Mouse (Mus musculus) cortical plate, adult 2 months (tissue): ENCODE measurements around the gene Fgfr2. TPM values are rescaled to one million over a fixed set of nuclear protein-coding genes. Genes with fewer than 3 reads are reported as not detected.

Experiments
- H3K27ac ChIP-seq: fragments of 200-500 bp; 2 replicates; pipeline ENCODE4 v1.5.1; 2012; ENCODE audit warnings: low read length, control low read depth, inconsistent platforms; ENCODE audit not compliant: insufficient read depth
- H3K4me1 ChIP-seq: fragments of 200-500 bp; 2 replicates; pipeline ENCODE4 v1.6.1; 2011; ENCODE audit warnings: low read length; ENCODE audit not compliant: control insufficient read depth, insufficient read depth
- H3K4me3 ChIP-seq: fragments of 200-500 bp; 2 replicates; pipeline ENCODE4 v1.5.1; 2011; ENCODE audit warnings: mild to moderate bottlenecking, low read length, control low read depth; ENCODE audit not compliant: insufficient read depth
- CTCF ChIP-seq: fragments of 200-500 bp; IDR thresholded peaks from 2 replicates; pipeline ENCODE4 v1.5.1; 2011; ENCODE audit warnings: mild to moderate bottlenecking, control low read depth, low read length; ENCODE audit not compliant: insufficient read depth; ENCODE audit errors: extremely low read depth
- POLR2A ChIP-seq: fragments of 200-500 bp; IDR thresholded peaks from 2 replicates; pipeline ENCODE4 v1.6.1; 2011; ENCODE audit warnings: mild to moderate bottlenecking, low read length, control low read depth; ENCODE audit not compliant: insufficient read depth; ENCODE audit errors: extremely low read depth
- polyA plus RNA-seq: library from polyadenylated mRNA; depleted of rRNA; stranded (reverse); fragments of >200 nt; gene quantifications from 2 replicates; pipeline ENCODE4 v1.2.3, GENCODE M21; 2012; rRNA removed

The Fgfr2 gene
- polyA plus RNA-seq, 1 experiment: 50.4 TPM

DNA sequence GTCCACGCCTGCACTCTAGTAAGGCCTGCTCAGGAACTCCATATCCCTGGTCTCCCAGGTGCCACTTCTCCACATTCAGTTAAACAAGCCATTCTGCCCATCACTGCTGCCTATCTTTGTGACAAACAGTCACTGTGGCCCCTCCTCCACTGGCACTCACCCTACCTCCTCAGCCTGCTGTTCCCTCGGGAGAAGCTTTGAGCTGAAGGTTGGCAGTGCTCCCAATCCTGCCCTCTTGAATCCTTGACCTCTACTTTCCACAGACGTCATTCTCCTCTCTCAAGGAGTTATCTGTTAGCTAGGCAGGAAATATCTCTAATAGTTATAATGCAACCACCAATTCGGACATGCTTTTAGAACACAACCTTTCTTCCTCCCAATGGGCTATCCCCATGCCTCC is 3008.7 kb downstream of the Fgfr2 start:
- no peaks in the 10 kb centered on the region for H3K4me1 ChIP-seq
- no peak overlapping the region for H3K4me3 ChIP-seq
- no peak for TF ChIP-seq CTCF
- TF ChIP-seq POLR2A: no peak
- H3K27ac ChIP-seq: no peak overlapping the region

Other genes with a start within 250 kb of the Fgfr2 start
- gene Zranb1, start 192.2 kb downstream of the Fgfr2 start, polyA plus RNA-seq: 27.1 and 29.4 TPM in 2 replicates
- gene Ctbp2, start 1.0 kb upstream of the Fgfr2 start, polyA plus RNA-seq: 26.6 and 27.6 TPM in 2 replicates